Mouse (Mus musculus) myocyte (in vitro differentiated cells): ENCODE data around the gene Ccdc81.

Experiments used
- CEBPB ChIP-seq: IDR thresholded peaks from 2 replicates; pipeline ENCODE4 v1.6.1; 2011; ENCODE audit warnings: mild to moderate bottlenecking, moderate library complexity; ENCODE audit not compliant: poor library complexity, insufficient read depth, severe bottlenecking
- E2F4 ChIP-seq: IDR thresholded peaks from one replicate; pipeline ENCODE4 v1.6.1; 2011; ENCODE audit warnings: mild to moderate bottlenecking, control low read depth, moderate library complexity; ENCODE audit not compliant: insufficient read depth
- MAX ChIP-seq: IDR thresholded peaks from one replicate; pipeline ENCODE4 v1.6.1; 2011; ENCODE audit warnings: low read depth, mild to moderate bottlenecking, control low read depth
- MYOD1 ChIP-seq, 3 experiments: IDR thresholded peaks; one replicate each; pipeline ENCODE4 v1.6.1; 2011; ENCODE audit warnings: control low read depth in 2 of 3, low read depth in 2 of 3, mild to moderate bottlenecking in 2 of 3, moderate library complexity in 1 of 3; ENCODE audit not compliant: insufficient read length in 2 of 3, control insufficient read depth in 1 of 3
- POLR2A ChIP-seq: IDR thresholded peaks from one replicate; pipeline ENCODE4 v1.6.1; 2011; ENCODE audit warnings: low read depth, mild to moderate bottlenecking, control low read depth, moderate library complexity; ENCODE audit not compliant: insufficient read length
- POLR2AphosphoS2 ChIP-seq: IDR thresholded peaks from one replicate; pipeline ENCODE4 v1.6.1; 2011; ENCODE audit warnings: low read depth, control low read depth; ENCODE audit not compliant: insufficient read length
- REST ChIP-seq: IDR thresholded peaks from one replicate; pipeline ENCODE4 v1.6.1; 2011; ENCODE audit warnings: mild to moderate bottlenecking, control low read depth, moderate library complexity; ENCODE audit not compliant: insufficient read depth, insufficient read length
- SRF ChIP-seq: IDR thresholded peaks from one replicate; pipeline ENCODE4 v1.6.1; 2011; ENCODE audit warnings: low read depth; ENCODE audit not compliant: control insufficient read depth, insufficient read length
- TCF12 ChIP-seq: IDR thresholded peaks from one replicate; pipeline ENCODE4 v1.6.1; 2011; ENCODE audit warnings: mild to moderate bottlenecking, control low read depth; ENCODE audit not compliant: poor library complexity, insufficient read depth, severe bottlenecking
- USF1 ChIP-seq: IDR thresholded peaks from one replicate; pipeline ENCODE4 v1.6.1; 2011; ENCODE audit warnings: low read depth, mild to moderate bottlenecking, control low read depth, moderate library complexity

DNA sequence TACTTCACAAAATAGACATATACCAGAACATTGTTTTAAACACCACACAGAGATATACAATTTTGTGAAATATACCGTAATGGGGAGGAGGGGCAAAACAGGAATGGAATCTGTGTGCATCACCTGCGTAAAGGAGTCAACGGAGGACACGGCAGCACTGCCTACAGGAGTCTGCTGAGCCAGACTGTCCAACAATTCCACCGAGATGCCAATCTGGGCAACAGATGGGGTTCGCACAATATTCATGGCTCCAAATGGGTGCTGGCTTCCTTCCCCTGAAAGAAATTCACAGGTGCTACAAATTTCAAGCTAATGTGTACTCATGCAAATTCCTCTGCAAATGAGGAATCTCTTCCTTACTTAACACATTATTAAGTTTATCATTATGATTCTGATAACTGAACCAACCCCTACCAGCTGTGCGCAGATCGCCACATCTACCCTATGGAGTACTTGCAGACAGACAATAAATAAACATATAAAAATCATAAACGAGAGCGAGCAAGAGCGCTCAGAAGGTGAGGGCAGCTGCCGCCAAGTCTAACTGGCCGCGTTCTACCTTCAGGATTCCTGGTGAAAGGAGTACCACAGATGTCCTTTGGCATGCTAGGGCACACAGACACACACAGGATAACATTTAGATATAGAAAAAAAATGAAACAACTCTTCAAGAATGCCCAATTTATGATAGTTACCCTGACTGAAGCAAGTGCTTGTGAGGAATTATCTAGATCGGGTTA, 20.2 kb upstream of the Ccdc81 start:
- TF ChIP-seq CEBPB: no peak
- TF ChIP-seq POLR2A: no peak
- no peak for TF ChIP-seq SRF
- no peak for TF ChIP-seq REST
- TF ChIP-seq E2F4: no peak
- no peak for TF ChIP-seq MYOD1 (IDR thresholded peaks at IDR 0.05; ENCODE audit: control insufficient read depth in 1 of 3, insufficient read length in 2 of 3, low read depth in 2 of 3)
- no peak for TF ChIP-seq POLR2AphosphoS2
- TF ChIP-seq USF1: no peak
- TF ChIP-seq TCF12: no peak
- TF ChIP-seq MAX: no peak
